Mouse (Mus musculus): Measurements from ENCODE around the gene Pnma1.

- TF ChIP-seq CTCF (IDR thresholded peaks at IDR 0.05; ENCODE audit: low read depth), result no peak
- no peak for TF ChIP-seq EP300 (IDR thresholded peaks at IDR 0.05; ENCODE audit: low read depth)
These were observed 37.5 kb downstream of the Pnma1 start for GRCm38 (mm10) chr12:84110814-84111213.
